Mouse (Mus musculus) brain, embryonic 18.5 days (tissue): ENCODE results near the gene Tyrobp.

Source experiments
- DNase-seq: peaks from one replicate; pipeline ENCODE4 v3.0.0-alpha.2; 2012; ENCODE audit warnings: low read depth, low spot score

The Tyrobp gene

DNA sequence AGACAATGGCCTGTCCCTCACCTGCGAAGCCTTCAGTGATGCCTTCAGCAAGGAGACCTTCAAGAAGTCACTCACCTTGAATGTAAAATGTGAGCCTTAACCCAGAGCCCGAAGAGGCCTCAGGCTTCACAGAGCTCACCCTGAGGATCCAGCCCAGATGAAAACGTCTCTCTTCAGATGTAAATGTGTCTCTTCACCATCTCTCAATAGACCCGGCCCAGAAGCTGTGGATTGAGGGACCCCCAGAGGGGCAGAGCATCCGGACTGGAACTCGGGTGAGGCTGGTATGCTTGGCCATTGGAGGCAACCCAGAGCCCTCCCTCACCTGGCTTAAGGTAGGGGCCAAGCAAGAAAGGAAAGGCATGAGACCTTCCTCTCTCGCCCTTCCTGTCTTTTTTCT is 50.0 kb downstream of the Tyrobp start:
- no peak for DNase-seq

DNA sequence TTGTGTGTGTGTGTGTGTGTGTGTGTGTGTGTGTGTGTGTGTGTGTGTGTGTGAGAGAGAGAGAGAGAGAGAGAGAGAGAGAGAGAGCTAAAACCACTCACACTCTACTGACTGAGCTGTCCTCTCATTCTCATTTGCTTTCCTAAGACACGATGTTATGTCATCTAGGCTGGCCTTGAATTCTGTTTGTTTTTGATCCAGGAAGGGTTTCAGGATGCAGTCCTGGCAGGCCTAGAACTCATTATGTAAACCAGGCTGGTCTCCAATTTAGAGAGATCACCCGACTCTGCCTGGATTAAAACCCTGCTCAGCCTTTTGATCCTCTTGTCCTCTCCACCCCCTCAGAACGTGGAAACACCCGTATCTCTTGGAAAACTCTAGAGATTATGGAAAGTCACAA is 50.4 kb downstream of the Tyrobp start:
- DNase-seq = no peak

DNA sequence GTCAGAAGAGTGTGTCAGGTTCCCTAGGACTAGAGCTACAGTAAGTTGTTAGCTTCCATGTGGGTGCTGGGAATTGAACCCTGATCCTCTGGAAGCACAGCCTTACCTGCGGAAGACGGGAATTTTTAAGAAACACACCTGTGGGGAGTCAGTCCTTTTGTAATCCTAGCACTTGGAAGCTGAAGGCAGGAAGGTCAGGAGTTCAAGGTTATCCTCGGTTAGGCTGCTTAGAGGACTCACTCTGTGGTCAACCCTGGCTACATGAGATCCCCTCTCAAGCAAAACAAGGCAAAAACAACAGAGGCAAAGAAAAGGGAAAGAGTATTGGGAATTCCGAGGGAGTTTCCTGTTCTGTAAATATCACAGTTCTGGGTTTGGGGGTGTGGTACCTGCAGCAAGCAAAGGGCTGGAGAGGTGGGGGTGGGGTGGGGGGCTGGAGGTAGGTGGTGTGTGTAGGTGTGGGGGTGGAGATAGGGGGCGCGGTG is 51.3 kb downstream of the Tyrobp start:
- no peak for DNase-seq
